Mouse (Mus musculus) spleen, adult 12 weeks (tissue): ENCODE data around the gene Flnb.

Experiments used
- DNase-seq: peaks from one replicate; pipeline ENCODE4 v3.0.0; 2022; ENCODE audit warnings: low spot score

The Flnb gene

GRCm38 (mm10) chr14:7863199-7863598 is 45.4 kb downstream of the Flnb start:
- DNase-seq = no peak

GRCm38 (mm10) chr14:7863871-7864505 is 46.2 kb downstream of the Flnb start:
- DNase-seq = no peak

- DNase-seq = no peak
Observed at GRCm38 (mm10) chr14:7864506-7864899, 46.7 kb downstream of the Flnb start.

- DNase-seq = no peak
Observed at GRCm38 (mm10) chr14:7867224-7867623, 49.5 kb downstream of the Flnb start.

GRCm38 (mm10) chr14:7867841-7868240 is 50.1 kb downstream of the Flnb start:
- DNase-seq = no peak

GRCm38 (mm10) chr14:7869796-7870195 is 52.0 kb downstream of the Flnb start:
- no peak for DNase-seq

GRCm38 (mm10) chr14:7873552-7873951 is 55.8 kb downstream of the Flnb start:
- DNase-seq = no peak

- no peak for DNase-seq
Observed at GRCm38 (mm10) chr14:7874495-7874894, 56.7 kb downstream of the Flnb start.

- no peak for DNase-seq
Observed at GRCm38 (mm10) chr14:7877957-7878356, 60.2 kb downstream of the Flnb start.

GRCm38 (mm10) chr14:7880389-7880788 is 62.6 kb downstream of the Flnb start:
- DNase-seq = no peak

- DNase-seq = no peak
Observed at GRCm38 (mm10) chr14:7881533-7881932, 63.8 kb downstream of the Flnb start.

GRCm38 (mm10) chr14:7882050-7882449 is 64.3 kb downstream of the Flnb start:
- DNase-seq = no peak

- DNase-seq = no peak
Observed at GRCm38 (mm10) chr14:7884158-7884557, 66.4 kb downstream of the Flnb start.

- no peak for DNase-seq
Observed at GRCm38 (mm10) chr14:7884841-7885240, 67.1 kb downstream of the Flnb start.

GRCm38 (mm10) chr14:7885540-7885939 is 67.8 kb downstream of the Flnb start:
- DNase-seq = no peak

GRCm38 (mm10) chr14:7886008-7886407 is 68.3 kb downstream of the Flnb start:
- no peak for DNase-seq

GRCm38 (mm10) chr14:7887171-7887570 is 69.4 kb downstream of the Flnb start:
- no peak for DNase-seq

- DNase-seq = no peak
Observed at GRCm38 (mm10) chr14:7888294-7888693, 70.5 kb downstream of the Flnb start.

- DNase-seq = no peak
Observed at GRCm38 (mm10) chr14:7888811-7889651, 71.3 kb downstream of the Flnb start.

- DNase-seq = no peak
Observed at GRCm38 (mm10) chr14:7889834-7890233, 72.1 kb downstream of the Flnb start.

GRCm38 (mm10) chr14:7891401-7891800 is 73.6 kb downstream of the Flnb start:
- DNase-seq = no peak

- DNase-seq = no peak
Observed at GRCm38 (mm10) chr14:7896126-7896525, 78.4 kb downstream of the Flnb start.

- no peak for DNase-seq
Observed at GRCm38 (mm10) chr14:7896699-7897098, 78.9 kb downstream of the Flnb start.

GRCm38 (mm10) chr14:7899986-7900385 is 82.2 kb downstream of the Flnb start:
- DNase-seq = no peak
